Mouse (Mus musculus): ENCODE results near the gene Ly86.

DNA sequence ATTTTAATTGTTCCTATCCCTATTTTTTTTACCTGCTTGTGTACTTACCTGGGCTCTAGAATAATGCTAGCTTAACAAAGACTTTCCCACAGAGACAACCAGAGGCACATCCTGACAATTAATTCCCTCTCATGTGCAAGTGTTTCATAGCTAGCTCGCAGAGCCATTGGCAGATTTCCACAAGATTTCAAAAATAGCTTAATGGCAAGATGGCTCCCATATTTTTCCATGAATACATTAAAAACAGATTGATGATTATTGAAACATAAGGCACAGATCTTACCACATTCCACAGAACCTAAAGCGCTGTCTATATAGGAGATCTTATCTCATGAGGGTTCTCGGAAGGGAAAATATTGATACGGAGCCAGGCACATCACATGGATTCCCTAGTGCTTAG lies 93.8 kb downstream of the Ly86 start:
- TF ChIP-seq TAL1 (IDR thresholded peaks at IDR 0.05; ENCODE audit: low read length) = no peak
- no peak for TF ChIP-seq GATA1 (IDR thresholded peaks at IDR 0.05; ENCODE audit: low read length)
